Mouse (Mus musculus) kidney, embryonic 16.5 days (tissue): Measurements from ENCODE around the gene Olfr553. TPM values are rescaled to one million over a fixed set of nuclear protein-coding genes. Genes with fewer than 3 reads are reported as not detected.

ENCODE experiments used
- ATAC-seq: fragments of 200-750 bp; cut with Nextera tagmentation; 2 replicates; pipeline ENCODE4 v1.8.0; 2017; ENCODE audit warnings: moderate TSS enrichment; ENCODE audit not compliant: low FRiP score, low TSS enrichment
- H3K27ac ChIP-seq: fragments of 300-500 bp; sonication (generic); 2 replicates; pipeline ENCODE4 v1.5.1; 2014; ENCODE audit warnings: low read length
- H3K27me3 ChIP-seq: fragments of 300-500 bp; sonication (generic); 2 replicates; pipeline ENCODE4 v1.6.1; 2014; ENCODE audit warnings: low read length, control low read depth, mixed read lengths; ENCODE audit not compliant: insufficient read depth
- H3K36me3 ChIP-seq: fragments of 300-500 bp; sonication (generic); 2 replicates; pipeline ENCODE4 v1.6.1; 2014; ENCODE audit warnings: low read length, control low read depth, mixed read lengths; ENCODE audit not compliant: insufficient read depth
- H3K4me1 ChIP-seq: fragments of 300-500 bp; sonication (generic); 2 replicates; pipeline ENCODE4 v1.6.1; 2014; ENCODE audit warnings: low read length, control low read depth, mixed read lengths; ENCODE audit not compliant: insufficient read depth
- H3K4me2 ChIP-seq: fragments of 300-500 bp; sonication (generic); replicated peaks from 2 replicates; pipeline ENCODE4 v1.6.1; 2014; ENCODE audit warnings: low read depth, low read length
- H3K4me3 ChIP-seq: fragments of 300-500 bp; sonication (generic); 2 replicates; pipeline ENCODE4 v1.5.1; 2014; ENCODE audit warnings: mild to moderate bottlenecking, low read length
- H3K9ac ChIP-seq: fragments of 300-500 bp; sonication (generic); replicated peaks from 2 replicates; pipeline ENCODE4 v1.6.1; 2014; ENCODE audit warnings: low read length
- H3K9me3 ChIP-seq: fragments of 300-500 bp; sonication (generic); 2 replicates; pipeline ENCODE4 v1.6.1; 2016; ENCODE audit warnings: low read length, control low read depth
- WGBS: fragments of 180-500 bp; shearing (Covaris S2); extraction: QIAGEN DNeasy Blood & Tissue Kit; methylation state at CpG from one replicate; pipeline ENCODE4 v1.1.7; 2014; 5-methylcytosine and 5-hydroxymethylcytosine counted together
- polyA plus RNA-seq: library from polyadenylated mRNA; unstranded; fragments of >200 nt; fragmentation: Nextera tagmentation; extraction: Ambion mirVana; gene quantifications from 2 replicates; pipeline ENCODE4 v1.2.1, GENCODE M21; 2015

The Olfr553 gene
- polyA plus RNA-seq, 1 experiment from 2014 or later, result not detected

DNA sequence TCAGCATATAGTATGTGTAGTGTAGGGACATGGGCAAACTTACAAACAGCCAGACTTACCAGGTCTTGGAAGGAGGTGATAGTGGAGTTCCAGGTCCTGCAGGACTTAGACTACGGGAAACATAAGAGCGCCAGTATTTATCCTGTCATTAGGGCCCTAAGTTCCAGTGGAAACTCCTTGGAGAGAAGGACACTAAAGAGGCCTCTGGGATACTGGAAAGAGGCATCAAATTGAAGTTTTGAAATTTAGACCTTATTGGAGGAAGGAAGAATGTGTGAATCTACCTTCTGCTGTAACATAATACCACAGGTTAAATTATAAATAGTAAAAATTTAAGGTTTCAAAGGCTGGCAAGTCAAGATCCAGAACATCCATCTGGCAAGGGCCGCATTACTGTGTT lies 26.2 kb downstream of the Olfr553 start, which contains the start of gene Olfr551:
Gene Olfr551, minus strand, starts transcription at position 101 of the 400 bp plus-strand sequence.
- WGBS, result 90% methylated on average over 3 of the region's 3 CpGs
- Histone ChIP-seq H3K4me1 (no peaks in the 10 kb centered on the region), H3K4me2 (no peak within 1 kb of the TSS), H3K27me3 (no peaks in the 10 kb centered on the region), H3K36me3 (no peaks in the 10 kb centered on the region), H3K27ac (no peak within 1 kb of the TSS), H3K9ac (no peak within 1 kb of the TSS), H3K9me3 (no peaks in the 10 kb centered on the region), H3K4me3 (no peak within 1 kb of the TSS)
- ATAC-seq, result no peak

DNA sequence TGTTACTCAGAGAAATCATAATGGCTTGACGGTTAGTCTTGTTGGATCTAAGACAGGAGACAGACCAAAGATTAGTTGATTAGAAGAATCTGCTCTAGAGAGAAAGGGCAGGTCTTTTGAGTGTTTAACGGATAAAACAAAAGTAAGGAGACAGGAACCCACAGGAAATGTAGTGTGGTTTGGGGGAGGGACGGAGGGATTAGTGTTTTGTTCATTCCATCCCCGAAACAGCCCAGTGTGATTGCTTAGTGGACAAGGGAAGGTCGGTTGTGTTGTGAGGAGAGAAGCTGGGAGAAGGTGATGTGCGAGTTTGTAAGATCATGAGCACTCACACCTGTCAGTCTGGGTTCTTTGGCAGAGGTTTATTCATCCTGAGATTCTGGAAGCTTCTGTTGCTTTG lies 42.0 kb downstream of the Olfr553 start:
- Histone ChIP-seq H3K27me3 (no peaks in the 10 kb centered on the region), H3K4me1 (no peaks in the 10 kb centered on the region), H3K9ac (no peak overlapping the region), H3K9me3 (no peaks in the 10 kb centered on the region), H3K4me3 (no peak overlapping the region), H3K36me3 (no peaks in the 10 kb centered on the region), H3K27ac (no peak overlapping the region), H3K4me2 (no peak overlapping the region)
- WGBS, result 70% methylated on average over 6 of the region's 6 CpGs
- ATAC-seq, result no peak

DNA sequence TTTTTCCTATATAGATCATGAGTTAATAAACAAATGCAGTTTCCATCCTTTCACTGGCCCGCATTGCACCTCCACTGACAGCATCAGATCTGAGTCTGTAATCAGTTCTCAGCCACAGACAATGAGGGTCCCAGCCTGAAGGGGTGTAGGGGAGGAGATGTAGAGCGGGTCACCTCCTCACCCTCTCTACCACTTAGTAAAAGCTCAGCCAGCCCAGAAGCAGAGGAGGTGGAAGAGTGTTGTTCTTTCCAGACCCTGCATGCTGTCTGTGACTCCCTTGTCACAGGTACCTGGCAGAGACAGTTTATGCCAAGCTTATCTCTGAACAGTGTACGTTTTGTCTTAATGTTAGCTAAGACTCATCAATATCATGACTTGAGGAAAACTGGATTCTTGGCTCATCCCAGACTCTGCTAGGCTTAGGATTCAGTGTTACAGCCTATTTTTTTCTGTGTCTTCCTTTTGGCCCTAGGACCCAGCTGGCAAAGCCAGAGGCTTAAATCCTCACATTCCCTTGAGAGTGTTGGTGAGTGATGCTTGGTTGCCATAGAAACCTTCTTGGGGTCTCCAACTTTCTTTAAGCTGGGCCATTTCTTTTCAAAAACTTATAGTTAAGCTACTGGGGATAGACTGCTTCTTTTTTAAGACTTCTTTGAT lies 44.7 kb downstream of the Olfr553 start:
- Histone ChIP-seq H3K36me3 (no peaks in the 10 kb centered on the region), H3K9me3 (no peaks in the 10 kb centered on the region), H3K4me2 (no peak overlapping the region), H3K4me3 (no peak overlapping the region), H3K9ac (no peak overlapping the region), H3K27me3 (no peaks in the 10 kb centered on the region), H3K27ac (no peak overlapping the region), H3K4me1 (no peaks in the 10 kb centered on the region)
- 89% methylated on average over 3 of the region's 3 CpGs for WGBS
- no peak for ATAC-seq

DNA sequence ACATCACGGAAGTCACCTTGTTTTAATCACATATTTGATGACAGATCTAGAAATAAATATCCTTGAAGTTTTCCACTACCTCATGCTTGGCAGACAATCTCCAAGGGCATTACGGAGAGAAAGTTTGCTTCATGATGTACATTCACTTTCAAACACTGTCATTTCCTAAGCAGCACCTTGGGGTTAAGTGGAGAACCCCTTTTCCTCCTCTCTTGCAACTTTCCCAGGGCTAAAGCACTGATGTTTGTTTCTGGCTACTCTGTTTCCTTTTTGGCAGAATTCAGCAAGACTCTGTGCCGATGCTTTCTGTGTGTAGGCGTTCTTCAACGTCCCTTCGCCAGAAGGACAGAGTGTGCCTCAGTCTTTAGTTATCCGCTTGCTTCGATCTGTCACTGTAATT lies 46.9 kb downstream of the Olfr553 start, which contains the start of gene Olfr550:
Gene Olfr550, plus strand, starts transcription at position 301 of the 400 bp plus-strand sequence.
- Histone ChIP-seq H3K4me3 (no peak within 1 kb of the TSS), H3K36me3 (no peaks in the 10 kb centered on the region), H3K9ac (no peak within 1 kb of the TSS), H3K27ac (no peak within 1 kb of the TSS), H3K4me2 (no peak within 1 kb of the TSS), H3K27me3 (no peaks in the 10 kb centered on the region), H3K4me1 (no peaks in the 10 kb centered on the region), H3K9me3 (no peaks in the 10 kb centered on the region)
- 90% methylated on average over 8 of the region's 8 CpGs for WGBS
- ATAC-seq, result no peak

DNA sequence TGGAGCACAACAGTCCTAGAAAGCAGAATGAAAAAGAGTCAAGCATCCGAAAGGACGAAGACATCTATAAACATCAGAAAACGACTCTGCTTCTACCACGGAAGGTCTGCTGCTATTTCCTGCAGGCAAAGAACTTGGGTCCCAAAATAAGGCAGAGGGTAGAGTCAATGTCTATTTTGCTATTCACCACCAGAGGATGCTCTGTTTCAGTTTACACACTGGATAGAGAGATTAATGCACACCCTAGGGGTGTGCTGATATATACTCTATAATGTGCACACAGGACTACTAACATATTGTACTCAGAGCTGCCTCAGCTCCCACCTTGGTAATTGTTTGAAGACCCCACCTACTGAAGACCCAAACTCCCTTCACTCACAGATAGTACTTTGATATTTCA lies 51.8 kb downstream of the Olfr553 start:
- no peak; the same call in 1 of the 2 replicates for ATAC-seq
- no peak overlapping the region for H3K27ac ChIP-seq
- no peaks in the 10 kb centered on the region for H3K27me3 ChIP-seq
- no peaks in the 10 kb centered on the region for H3K36me3 ChIP-seq
- H3K4me2 ChIP-seq, result no peak overlapping the region
- H3K9ac ChIP-seq, result no peak overlapping the region
- peaks cover 8% of the 10 kb centered on the region; the same call in 1 of the 2 replicates for H3K4me1 ChIP-seq
- no peaks in the 10 kb centered on the region for H3K9me3 ChIP-seq
- WGBS, result 89% methylated on average over 4 of the region's 4 CpGs
- H3K4me3 ChIP-seq, result no peak overlapping the region

DNA sequence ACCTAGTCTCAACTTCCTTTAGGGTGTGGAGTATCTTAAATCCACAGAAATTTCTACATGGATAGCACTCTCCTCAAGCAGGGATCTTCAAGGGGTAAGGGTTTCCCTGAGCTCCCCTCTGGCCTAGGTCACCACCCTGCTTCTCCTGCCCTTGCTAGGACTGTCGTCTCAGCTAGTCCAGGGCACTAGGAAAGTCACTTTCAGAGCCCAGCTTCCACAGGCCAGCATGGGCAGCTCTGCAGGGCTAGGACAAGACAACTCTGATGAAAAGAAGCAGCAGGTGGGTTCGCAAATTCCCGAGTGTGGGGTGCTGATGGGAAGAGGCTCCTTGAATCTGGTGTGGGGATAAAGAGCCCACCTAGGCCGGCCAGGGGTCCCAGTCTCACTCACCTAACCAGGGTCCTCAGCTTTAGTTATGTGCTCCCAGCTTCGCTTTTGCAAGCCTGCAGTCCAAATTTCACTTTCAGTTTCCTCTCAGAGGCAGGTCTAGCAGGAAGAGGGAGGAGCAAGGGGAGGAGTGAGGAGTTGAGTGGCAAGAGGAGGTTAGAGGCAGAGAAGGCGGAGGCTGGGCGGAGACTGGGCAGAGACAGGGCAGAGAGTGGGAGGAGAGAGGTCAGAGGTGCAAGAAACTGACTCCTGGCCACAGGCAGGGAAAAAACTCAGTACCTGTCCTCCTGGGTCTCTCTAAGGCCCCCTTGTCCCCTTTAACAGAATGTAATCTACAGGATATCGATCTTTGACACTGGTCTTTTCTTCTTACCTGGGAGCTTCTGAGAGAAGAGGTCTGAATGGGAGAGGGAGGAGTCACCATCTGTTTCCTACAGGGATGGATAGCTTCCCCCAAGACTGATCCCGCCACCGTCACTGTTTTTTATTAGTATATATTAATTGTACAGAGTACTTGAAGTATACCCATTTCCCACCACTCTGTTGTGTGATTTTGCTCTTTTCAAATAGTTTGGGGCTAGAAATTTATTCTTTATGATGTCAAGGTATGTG lies 52.7 kb downstream of the Olfr553 start, which contains the start of gene Trim21:
Gene Trim21, minus strand, starts transcription at position 488 of the 999 bp plus-strand sequence.
- Histone ChIP-seq H3K27ac (no peak within 1 kb of the TSS), H3K4me3 (peak within 1 kb of the TSS; percentile 64), H3K27me3 (no peaks in the 10 kb centered on the region)

More for the DNA sequence above, 52.7 kb downstream of the Olfr553 start, which contains the start of gene Trim21:
- Histone ChIP-seq H3K4me1 (peaks cover 8% of the 10 kb centered on the region; the same call in 1 of the 2 replicates), H3K36me3 (no peaks in the 10 kb centered on the region), H3K4me2 (peak within 1 kb of the TSS; percentile 64), H3K9ac (peak within 1 kb of the TSS; percentile 69), H3K9me3 (no peaks in the 10 kb centered on the region)
- WGBS, result 19% methylated on average over 10 of the region's 10 CpGs
- ATAC-seq, result peak; percentile 99

Other genes starting within 250 kb of the Olfr553 start
- gene Rrm1, start 176.5 kb downstream of the Olfr553 start, polyA plus RNA-seq, result 169 and 181 TPM in 2 replicates
- 0.41 and 0.51 TPM in 2 replicates for gene Olfr543, start 136.5 kb downstream of the Olfr553 start, polyA plus RNA-seq
- 0.18 TPM in 1 of 2 replicates, not detected in the other for gene Olfr544, start 129.9 kb downstream of the Olfr553 start, polyA plus RNA-seq
- 0.08 TPM in 1 of 2 replicates, not detected in the other for gene Olfr545, start 118.6 kb downstream of the Olfr553 start, polyA plus RNA-seq
- not detected in 2 replicates for gene Olfr547, start 83.5 kb downstream of the Olfr553 start, polyA plus RNA-seq
- gene Olfr548-ps1, start 77.3 kb downstream of the Olfr553 start, polyA plus RNA-seq, result not detected in 2 replicates
- not detected in 2 replicates for gene Olfr549, start 68.3 kb downstream of the Olfr553 start, polyA plus RNA-seq
- gene Trim21, start 52.7 kb downstream of the Olfr553 start, polyA plus RNA-seq, result 0.42 and 0.77 TPM in 2 replicates
- gene Olfr550, start 46.8 kb downstream of the Olfr553 start, polyA plus RNA-seq, result not detected in 2 replicates
- gene Olfr551, start 26.3 kb downstream of the Olfr553 start, polyA plus RNA-seq, result not detected in 2 replicates
- gene Olfr552, start 20.4 kb downstream of the Olfr553 start, polyA plus RNA-seq, result not detected in 2 replicates
- not detected in 2 replicates for gene Olfr554, start 20.2 kb upstream of the Olfr553 start, polyA plus RNA-seq
- not detected in 2 replicates for gene Olfr555, start 40.6 kb upstream of the Olfr553 start, polyA plus RNA-seq
- gene Olfr556, start 46.7 kb upstream of the Olfr553 start, polyA plus RNA-seq, result not detected in 2 replicates
- gene Trim68, start 69.1 kb upstream of the Olfr553 start, polyA plus RNA-seq, result 14.2 and 14.6 TPM in 2 replicates
- not detected in 2 replicates for gene Olfr557, start 77.7 kb upstream of the Olfr553 start, polyA plus RNA-seq
- gene Olfr558, start 84.0 kb upstream of the Olfr553 start, polyA plus RNA-seq, result 0.92 and 1.1 TPM in 2 replicates
- gene Olfr33, start 100.9 kb upstream of the Olfr553 start, polyA plus RNA-seq, result not detected in 2 replicates
- not detected in 2 replicates for gene Olfr559, start 109.3 kb upstream of the Olfr553 start, polyA plus RNA-seq
- gene Olfr560, start 141.1 kb upstream of the Olfr553 start, polyA plus RNA-seq, result not detected in 2 replicates
- gene Olfr78, start 141.3 kb upstream of the Olfr553 start, polyA plus RNA-seq, result 0.58 and 0.89 TPM in 2 replicates
- gene Olfr561, start 153.0 kb upstream of the Olfr553 start, polyA plus RNA-seq, result not detected in 2 replicates
- gene Olfr564, start 185.3 kb upstream of the Olfr553 start, polyA plus RNA-seq, result not detected in 2 replicates
- gene Olfr566, start 240.5 kb upstream of the Olfr553 start, polyA plus RNA-seq, result not detected in 2 replicates